8 mouse cellular contexts compared by ENCODE assay signal in the genomic region with DNA sequence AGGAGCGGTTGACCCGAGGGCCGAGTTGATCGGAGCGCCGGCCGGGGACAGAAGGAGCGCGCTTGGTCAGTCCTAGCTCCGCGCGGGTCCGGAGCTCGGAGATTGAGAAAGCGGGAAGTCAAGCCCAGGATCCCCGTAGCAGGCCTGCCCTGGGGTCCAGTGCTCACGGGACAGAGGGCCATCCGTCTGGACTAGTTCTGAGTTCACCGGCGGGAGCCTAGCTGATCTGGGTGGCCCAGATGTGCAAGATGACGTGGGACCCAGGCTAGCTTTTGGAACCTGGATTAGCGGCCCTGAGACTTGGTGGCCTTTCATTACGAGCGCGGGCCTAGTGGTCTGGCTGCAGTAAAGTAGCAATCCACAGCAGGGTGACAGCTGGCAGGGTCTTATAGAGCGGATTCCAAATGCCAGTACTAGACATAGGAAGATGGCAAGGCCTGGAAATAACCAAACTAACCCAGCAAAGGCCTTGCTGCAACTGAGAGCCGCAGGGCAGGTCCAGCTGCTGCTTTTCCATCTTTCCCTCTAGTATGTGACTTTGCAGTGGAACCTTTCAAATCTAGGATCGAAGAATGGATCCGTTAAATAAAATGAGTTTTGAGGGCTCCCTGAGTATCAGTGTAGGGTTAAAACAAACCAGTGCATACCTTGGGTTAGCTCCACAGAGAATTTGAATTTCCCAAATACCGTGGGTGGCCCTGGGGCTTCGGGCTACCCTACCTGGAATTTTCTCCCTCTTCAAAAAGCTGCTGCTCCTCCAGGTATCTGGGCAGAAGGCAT. TPM values are rescaled to one million over a fixed set of nuclear protein-coding genes. Genes with fewer than 3 reads are reported as not detected.
DNase-seq lines count a peak whose midpoint lies in the region; ATAC-seq and TF ChIP-seq lines count a peak whose summit lies in the region.

No protein-coding gene starts in this region.

- intact Hi-C loops in gastrocnemius, postnatal 14 days (cut with DNase I; ENCODE audit: low total_unique reads): no loop called here

- H3K4me1 ChIP-seq in embryonic fibroblast, embryonic 13.5 days (ENCODE audit: control insufficient read depth, insufficient read depth, low read length): peaks cover 2% of the 10 kb centered on the region; the same call in 1 of the 2 replicates
- H3K4me1 ChIP-seq in limb, embryonic 15.5 days: peaks cover 16% of the 10 kb centered on the region
- H3K4me1 ChIP-seq in small intestine, adult 2 months (ENCODE audit: control insufficient read depth, insufficient read depth, insufficient read length, low read length): peaks cover 4% of the 10 kb centered on the region; the same call in 1 of the 2 replicates

- ATAC-seq in CD4-positive, CD25-positive, alpha-beta regulatory T cell, adult 4 months: peak; percentile 2
- no peak for ATAC-seq in limb, embryonic 15.5 days (ENCODE audit: insufficient number of reproducible peaks, low FRiP score, low TSS enrichment, low read depth)

- H3K36me3 ChIP-seq in limb, embryonic 15.5 days: no peaks in the 10 kb centered on the region
- H3K36me3 ChIP-seq in small intestine, adult 2 months (ENCODE audit: control insufficient read depth, insufficient read depth, low read length): no peaks in the 10 kb centered on the region

- peak overlapping the region; percentile 48 for H3K27ac ChIP-seq in embryonic fibroblast, embryonic 13.5 days (ENCODE audit: insufficient read depth, low read length)
- no peak overlapping the region for H3K27ac ChIP-seq in limb, embryonic 15.5 days
- no peak overlapping the region for H3K27ac ChIP-seq in small intestine, adult 2 months (ENCODE audit: insufficient read depth, low read depth, low read length)

- H3K9me3 ChIP-seq in limb, embryonic 15.5 days: no peaks in the 10 kb centered on the region

- TF ChIP-seq POLR2A in embryonic fibroblast, embryonic 13.5 days (IDR thresholded peaks at IDR 0.05; ENCODE audit: low read depth, low read length): 0 out of 2 replicates have a peak, but pooled peaks have one; percentile 26
- no peak for TF ChIP-seq POLR2A in small intestine, adult 2 months (IDR thresholded peaks at IDR 0.05; ENCODE audit: low read depth, low read length)

- WGBS in limb, embryonic 15.5 days: 4% methylated on average over 31 of the region's 31 CpGs
- 9% methylated on average over 31 of the region's 31 CpGs for WGBS in small intestine, adult 2 months

- peak; percentile 17 for DNase-seq in gastrocnemius, postnatal 14 days
- DNase-seq in gastrocnemius, postnatal 25 days: no peak
- no peak for DNase-seq in cerebellum, adult 9-10 months
- no peak for DNase-seq in layer of hippocampus, adult 9-10 months (ENCODE audit: low spot score)

- H3K27me3 ChIP-seq in limb, embryonic 15.5 days: peaks cover 85% of the 10 kb centered on the region
- H3K27me3 ChIP-seq in small intestine, adult 2 months (ENCODE audit: control insufficient read depth, insufficient read depth, low read length): peaks cover 54% of the 10 kb centered on the region

- H3K4me2 ChIP-seq in limb, embryonic 15.5 days: peak overlapping the region; percentile 99

- no peak for TF ChIP-seq CTCF in embryonic fibroblast, embryonic 13.5 days (IDR thresholded peaks at IDR 0.05; ENCODE audit: borderline replicate concordance, insufficient read depth, low read length)
- TF ChIP-seq CTCF in small intestine, adult 2 months (IDR thresholded peaks at IDR 0.05; ENCODE audit: extremely low read depth, insufficient read length, insufficient replicate concordance, low read depth, low read length): no peak

- peak overlapping the region; percentile 79 for H3K4me3 ChIP-seq in embryonic fibroblast, embryonic 13.5 days (ENCODE audit: insufficient read depth, low read length)
- H3K4me3 ChIP-seq in limb, embryonic 15.5 days: peak overlapping the region; percentile 62
- peak overlapping the region; percentile 91 for H3K4me3 ChIP-seq in small intestine, adult 2 months (ENCODE audit: low read depth, low read length)

- 0 out of 2 replicates have a peak overlapping the region, but pooled peaks have one; percentile 10 for H3K9ac ChIP-seq in limb, embryonic 15.5 days

RNA-seq across cellular contexts. Expression of a gene that starts 1.2 kb away (rescaled TPM):
- total RNA-seq in gastrocnemius, postnatal 14 days (2021): not detected
- not detected for total RNA-seq in gastrocnemius, postnatal 25 days (2021)
- polyA plus RNA-seq in CD4-positive, CD25-positive, alpha-beta regulatory T cell, adult 4 months (2017; shearing (Covaris generic)): not detected
- 59.5 and 119 TPM in 2 replicates for polyA plus RNA-seq in embryonic fibroblast, embryonic 13.5 days (2011; ENCODE audit: insufficient read length, low read depth, missing spikeins)
- polyA plus RNA-seq in limb, embryonic 15.5 days (2015; fragmentation: Nextera tagmentation; extraction: Ambion mirVana): not detected in 2 replicates
- polyA plus RNA-seq in small intestine, adult 2 months (2012; rRNA removed): 0.39 and 0.93 TPM in 2 replicates

RNA-seq across cellular contexts. Expression of a gene that starts 15.2 kb away (rescaled TPM):
- total RNA-seq in gastrocnemius, postnatal 14 days (2021): under 1 TPM; 0.16 to 0.35 TPM
- under 1 TPM; 0.56 to 0.84 TPM for total RNA-seq in gastrocnemius, postnatal 25 days (2021)
- under 1 TPM in 1 of 2 experiments, not detected in 1; 0.76 TPM for polyA plus RNA-seq in CD4-positive, CD25-positive, alpha-beta regulatory T cell, adult 4 months (2017; shearing (Covaris generic))
- polyA plus RNA-seq in embryonic fibroblast, embryonic 13.5 days (2011; ENCODE audit: insufficient read length, low read depth, missing spikeins): 49.1 and 74.6 TPM in 2 replicates
- 8.6 and 8.7 TPM in 2 replicates for polyA plus RNA-seq in limb, embryonic 15.5 days (2015; fragmentation: Nextera tagmentation; extraction: Ambion mirVana)
- 136 and 280 TPM in 2 replicates for polyA plus RNA-seq in small intestine, adult 2 months (2012; rRNA removed)

Comparison
In these comparisons a context has a peak if more than half of its experiments do, and no peak if none do; other contexts are left out.
1. RNA of a gene that starts 1.2 kb away (polyA plus RNA-seq): 59.5 to 119 TPM in embryonic fibroblast, embryonic 13.5 days; 0.39 to 0.93 TPM in small intestine, adult 2 months, not detected in CD4-positive, CD25-positive, alpha-beta regulatory T cell, adult 4 months and not detected in limb, embryonic 15.5 days; every median in the first group is over 10 times any median in the second.
2. Peak in every context shown above with its lines, with median percentiles within 50 percentile points of each other: H3K4me3 ChIP-seq.